ENCODE assay signal across 1 mouse cellular context in the genomic region with DNA sequence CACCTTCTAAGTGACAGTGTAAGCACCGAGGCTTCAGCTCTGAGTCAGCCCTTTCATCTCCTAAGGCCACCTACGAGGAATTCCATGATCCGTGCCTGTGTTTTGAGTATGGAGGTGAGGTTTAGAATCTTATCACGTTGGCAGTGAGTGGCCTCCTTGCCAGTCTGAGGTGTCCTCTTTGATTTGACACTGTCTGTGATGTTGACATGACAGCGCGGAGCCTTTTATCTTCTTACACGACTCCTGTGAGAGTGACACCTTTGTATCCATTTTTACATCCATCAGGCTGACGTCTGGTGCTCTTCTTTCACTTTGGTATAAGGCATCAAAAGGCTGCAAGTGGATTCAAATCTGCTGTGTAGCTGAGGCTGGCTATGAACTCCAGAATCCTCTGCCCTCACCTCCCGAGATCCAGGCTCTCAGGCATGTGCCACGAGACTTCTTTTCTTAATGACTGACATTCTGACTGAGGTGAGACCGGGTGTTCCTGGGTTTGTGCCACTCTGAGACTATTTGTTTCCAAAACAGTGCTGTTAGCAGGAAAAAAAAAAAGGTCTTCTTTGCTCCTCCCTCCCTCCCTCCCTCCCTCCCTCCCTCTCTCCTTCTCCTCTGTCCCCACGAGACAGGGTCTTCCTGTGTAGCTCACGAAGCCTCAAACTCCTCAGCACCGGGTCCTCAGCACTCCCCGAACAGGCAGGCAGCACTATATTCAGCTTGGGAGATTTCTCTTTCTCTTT.
TF ChIP-seq lines count a peak whose summit lies in the region.

No protein-coding gene starts in this region.

TF ChIP-seq in CH12.LX, 34 proteins besides CTCF, POLR2A, EP300 and RAD21 (continued from another document):
- TF ChIP-seq ZMIZ1 (IDR thresholded peaks at IDR 0.05; ENCODE audit: low read depth, low read length) (no peak), TBP (conservative IDR thresholded peaks at IDR 0.05; ENCODE audit: low read depth, low read length) (no peak), RCOR1 (conservative IDR thresholded peaks at IDR 0.05; ENCODE audit: low read depth, low read length) (no peak), UBTF (IDR thresholded peaks at IDR 0.05; ENCODE audit: low read depth, low read length) (no peak), IRF4 (IDR thresholded peaks at IDR 0.05; ENCODE audit: low read depth, low read length) (peak; percentile 33; the same call in 1 of the 2 replicates), MYC (IDR thresholded peaks at IDR 0.05; ENCODE audit: low read depth, low read length) (no peak), MEF2A (IDR thresholded peaks at IDR 0.05; ENCODE audit: borderline replicate concordance, low read depth, low read length) (no peak), BHLHE40 (IDR thresholded peaks at IDR 0.05; ENCODE audit: low read depth, low read length) (peak; percentile 74)
